Mouse (Mus musculus) midbrain, embryonic 12.5 days (tissue): ENCODE measurements at regions not wholly inside any gene's neighbourhood (a gene's known extent, or its start where the extent isn't known, plus 50 kb on each side); places are given as distances from the start of the nearest gene placed in this dataset.

ENCODE experiments used
- ATAC-seq: fragments of 200-750 bp; cut with Nextera tagmentation; 2 replicates; pipeline ENCODE4 v1.8.0; 2017; ENCODE audit warnings: low read depth, moderate TSS enrichment, moderate library complexity; ENCODE audit not compliant: low FRiP score
- H3K27ac ChIP-seq: fragments of 300-500 bp; sonication (generic); replicated peaks from 2 replicates; pipeline ENCODE4 v1.5.1; 2016; ENCODE audit warnings: mild to moderate bottlenecking
- H3K27me3 ChIP-seq: fragments of 300-500 bp; sonication (generic); 2 replicates; pipeline ENCODE4 v1.6.1; 2016; ENCODE audit warnings: mild to moderate bottlenecking
- H3K36me3 ChIP-seq: fragments of 300-500 bp; sonication (generic); 2 replicates; pipeline ENCODE4 v1.6.1; 2016
- H3K4me1 ChIP-seq: fragments of 300-500 bp; sonication (generic); 2 replicates; pipeline ENCODE4 v1.6.1; 2016
- H3K4me2 ChIP-seq: fragments of 300-500 bp; sonication (generic); replicated peaks from 2 replicates; pipeline ENCODE4 v1.6.1; 2016; ENCODE audit warnings: mild to moderate bottlenecking, moderate library complexity
- H3K4me3 ChIP-seq: fragments of 300-500 bp; sonication (generic); 2 replicates; pipeline ENCODE4 v1.5.1; 2016; ENCODE audit warnings: mild to moderate bottlenecking
- H3K9ac ChIP-seq: fragments of 300-500 bp; sonication (generic); replicated peaks from 2 replicates; pipeline ENCODE4 v1.6.1; 2016; ENCODE audit warnings: mild to moderate bottlenecking, moderate library complexity
- H3K9me3 ChIP-seq: fragments of 300-500 bp; sonication (generic); 2 replicates; pipeline ENCODE4 v1.6.1; 2016; ENCODE audit warnings: mild to moderate bottlenecking
- WGBS: fragments of 180-500 bp; shearing (Covaris S2); methylation state at CpG from one replicate; pipeline ENCODE4 v1.1.7; 2016; 5-methylcytosine and 5-hydroxymethylcytosine counted together

- Histone ChIP-seq H3K9ac (no peak overlapping the region), H3K9me3 (no peaks in the 10 kb centered on the region), H3K27ac (no peak overlapping the region), H3K4me1 (no peaks in the 10 kb centered on the region), H3K4me3 (no peak overlapping the region), H3K27me3 (no peaks in the 10 kb centered on the region), H3K4me2 (no peak overlapping the region), H3K36me3 (no peaks in the 10 kb centered on the region)
- WGBS = 80% methylated on average over 1 of the region's 1 CpGs
- ATAC-seq = no peak
These were observed 60.3 kb downstream of the Pcdh20 start for GRCm38 (mm10) chr14:88410722-88411437.

- Histone ChIP-seq H3K27ac (no peak overlapping the region; the same call in 1 of the 2 replicates), H3K9me3 (no peaks in the 10 kb centered on the region), H3K27me3 (no peaks in the 10 kb centered on the region), H3K36me3 (no peaks in the 10 kb centered on the region), H3K4me3 (no peak overlapping the region), H3K9ac (no peak overlapping the region), H3K4me1 (no peaks in the 10 kb centered on the region), H3K4me2 (no peak overlapping the region)
- ATAC-seq = 0 out of 2 replicates have a peak, but pooled peaks have one; percentile 39
- 0% methylated on average over 1 of the region's 1 CpGs for WGBS
These were observed 71.9 kb downstream of the Pcdh20 start for GRCm38 (mm10) chr14:88399270-88399669.

GRCm38 (mm10) chr14:88397187-88397586 lies 74.0 kb downstream of the Pcdh20 start:
- H3K27me3 ChIP-seq = no peaks in the 10 kb centered on the region
- H3K36me3 ChIP-seq = no peaks in the 10 kb centered on the region
- H3K9ac ChIP-seq = no peak overlapping the region
- ATAC-seq = no peak
- H3K9me3 ChIP-seq = no peaks in the 10 kb centered on the region
- H3K4me2 ChIP-seq = no peak overlapping the region
- no peak overlapping the region for H3K4me3 ChIP-seq
- no peak overlapping the region for H3K27ac ChIP-seq
- no peaks in the 10 kb centered on the region for H3K4me1 ChIP-seq

GRCm38 (mm10) chr14:88395016-88395415 lies 76.2 kb downstream of the Pcdh20 start:
- H3K27me3 ChIP-seq = no peaks in the 10 kb centered on the region
- no peak overlapping the region for H3K4me3 ChIP-seq
- no peak overlapping the region for H3K4me2 ChIP-seq
- H3K9me3 ChIP-seq = no peaks in the 10 kb centered on the region
- no peak for ATAC-seq
- H3K4me1 ChIP-seq = no peaks in the 10 kb centered on the region
- 86% methylated on average over 4 of the region's 4 CpGs for WGBS
- no peaks in the 10 kb centered on the region for H3K36me3 ChIP-seq
- H3K27ac ChIP-seq = no peak overlapping the region
- no peak overlapping the region for H3K9ac ChIP-seq

GRCm38 (mm10) chr14:88384553-88384952 lies 86.6 kb downstream of the Pcdh20 start:
- ATAC-seq = no peak
- Histone ChIP-seq H3K9me3 (no peaks in the 10 kb centered on the region), H3K4me3 (no peak overlapping the region), H3K4me1 (no peaks in the 10 kb centered on the region), H3K27ac (no peak overlapping the region), H3K36me3 (no peaks in the 10 kb centered on the region), H3K9ac (no peak overlapping the region), H3K4me2 (no peak overlapping the region), H3K27me3 (no peaks in the 10 kb centered on the region)
- 89% methylated on average over 2 of the region's 2 CpGs for WGBS

- no peak overlapping the region for H3K4me3 ChIP-seq
- H3K4me1 ChIP-seq = no peaks in the 10 kb centered on the region
- H3K9ac ChIP-seq = no peak overlapping the region
- no peaks in the 10 kb centered on the region for H3K9me3 ChIP-seq
- 78% methylated on average over 4 of the region's 4 CpGs for WGBS
- H3K4me2 ChIP-seq = no peak overlapping the region
- H3K27me3 ChIP-seq = no peaks in the 10 kb centered on the region
- no peaks in the 10 kb centered on the region for H3K36me3 ChIP-seq
- H3K27ac ChIP-seq = no peak overlapping the region
- no peak for ATAC-seq
These were observed 124.0 kb downstream of the Pcdh20 start for GRCm38 (mm10) chr14:88347177-88347576.

GRCm38 (mm10) chr14:88337304-88337703 lies 133.9 kb downstream of the Pcdh20 start:
- Histone ChIP-seq H3K27me3 (no peaks in the 10 kb centered on the region), H3K9me3 (no peaks in the 10 kb centered on the region), H3K4me3 (no peak overlapping the region), H3K36me3 (no peaks in the 10 kb centered on the region), H3K4me1 (no peaks in the 10 kb centered on the region; the same call in 1 of the 2 replicates), H3K27ac (no peak overlapping the region), H3K4me2 (no peak overlapping the region), H3K9ac (no peak overlapping the region)
- ATAC-seq = peak; percentile 69
- 42% methylated on average over 10 of the region's 10 CpGs for WGBS

GRCm38 (mm10) chr14:88330613-88331012 lies 140.6 kb downstream of the Pcdh20 start:
- no peak overlapping the region for H3K27ac ChIP-seq
- no peaks in the 10 kb centered on the region for H3K9me3 ChIP-seq
- H3K4me2 ChIP-seq = no peak overlapping the region
- H3K4me1 ChIP-seq = no peaks in the 10 kb centered on the region
- no peak overlapping the region for H3K4me3 ChIP-seq
- no peaks in the 10 kb centered on the region for H3K27me3 ChIP-seq
- ATAC-seq = no peak
- H3K36me3 ChIP-seq = no peaks in the 10 kb centered on the region
- WGBS = 90% methylated on average over 2 of the region's 2 CpGs
- no peak overlapping the region for H3K9ac ChIP-seq

- no peak overlapping the region for H3K9ac ChIP-seq
- no peak overlapping the region for H3K27ac ChIP-seq
- H3K9me3 ChIP-seq = no peaks in the 10 kb centered on the region
- H3K4me1 ChIP-seq = no peaks in the 10 kb centered on the region
- 88% methylated on average over 4 of the region's 4 CpGs for WGBS
- no peak for ATAC-seq
- H3K4me3 ChIP-seq = no peak overlapping the region
- no peaks in the 10 kb centered on the region for H3K27me3 ChIP-seq
- no peak overlapping the region for H3K4me2 ChIP-seq
- no peaks in the 10 kb centered on the region for H3K36me3 ChIP-seq
These were observed 144.8 kb downstream of the Pcdh20 start for GRCm38 (mm10) chr14:88326411-88326810.

GRCm38 (mm10) chr14:88278327-88278726 lies 192.9 kb downstream of the Pcdh20 start:
- no peak overlapping the region for H3K9ac ChIP-seq
- H3K9me3 ChIP-seq = no peaks in the 10 kb centered on the region
- H3K4me3 ChIP-seq = no peak overlapping the region
- H3K27ac ChIP-seq = no peak overlapping the region
- H3K27me3 ChIP-seq = no peaks in the 10 kb centered on the region
- no peaks in the 10 kb centered on the region for H3K4me1 ChIP-seq
- WGBS = 34% methylated on average over 5 of the region's 5 CpGs
- H3K4me2 ChIP-seq = no peak overlapping the region
- 0 out of 2 replicates have a peak, but pooled peaks have one; percentile 30 for ATAC-seq
- no peaks in the 10 kb centered on the region for H3K36me3 ChIP-seq

GRCm38 (mm10) chr14:88264771-88265170 lies 206.4 kb downstream of the Pcdh20 start:
- ATAC-seq = no peak
- H3K36me3 ChIP-seq = no peaks in the 10 kb centered on the region
- H3K9me3 ChIP-seq = no peaks in the 10 kb centered on the region
- no peak overlapping the region for H3K4me3 ChIP-seq
- H3K27ac ChIP-seq = no peak overlapping the region
- no peaks in the 10 kb centered on the region for H3K27me3 ChIP-seq
- no peak overlapping the region for H3K4me2 ChIP-seq
- H3K9ac ChIP-seq = no peak overlapping the region
- H3K4me1 ChIP-seq = no peaks in the 10 kb centered on the region

GRCm38 (mm10) chr14:88259034-88259433 lies 212.2 kb downstream of the Pcdh20 start:
- Histone ChIP-seq H3K4me3 (no peak overlapping the region), H3K4me2 (no peak overlapping the region), H3K9ac (no peak overlapping the region), H3K4me1 (no peaks in the 10 kb centered on the region), H3K27me3 (no peaks in the 10 kb centered on the region), H3K9me3 (no peaks in the 10 kb centered on the region), H3K36me3 (no peaks in the 10 kb centered on the region), H3K27ac (no peak overlapping the region)
- ATAC-seq = no peak

GRCm38 (mm10) chr14:88255131-88255530 lies 216.1 kb downstream of the Pcdh20 start:
- 56% methylated on average over 3 of the region's 3 CpGs for WGBS
- no peak for ATAC-seq
- H3K9me3 ChIP-seq = no peaks in the 10 kb centered on the region
- H3K9ac ChIP-seq = no peak overlapping the region
- H3K4me1 ChIP-seq = no peaks in the 10 kb centered on the region
- no peak overlapping the region for H3K27ac ChIP-seq
- H3K36me3 ChIP-seq = no peaks in the 10 kb centered on the region
- no peak overlapping the region for H3K4me3 ChIP-seq
- H3K27me3 ChIP-seq = no peaks in the 10 kb centered on the region
- H3K4me2 ChIP-seq = no peak overlapping the region
